Mouse (Mus musculus): ENCODE results near the gene Fam129b.
A peak's percentile ranks its signal among the peaks of the same experiment; 100 is the strongest.

Fam129b gene

GRCm38 (mm10) chr2:32859622-32860012, 16.3 kb upstream of the Fam129b start:
- DNase-seq (ENCODE audit: low read depth, low spot score): no peak

GRCm38 (mm10) chr2:32860799-32861198, 15.1 kb upstream of the Fam129b start:
- peak; percentile 85 for DNase-seq (ENCODE audit: low read depth, low spot score)

GRCm38 (mm10) chr2:32863317-32863716, 12.6 kb upstream of the Fam129b start:
- no peak for DNase-seq (ENCODE audit: low read depth, low spot score)

- DNase-seq (ENCODE audit: low read depth, low spot score): peak; percentile 74
These were observed 11.2 kb upstream of the Fam129b start for GRCm38 (mm10) chr2:32864755-32865154.

GRCm38 (mm10) chr2:32867354-32867753, 8.6 kb upstream of the Fam129b start:
- no peak for DNase-seq (ENCODE audit: low read depth, low spot score)

GRCm38 (mm10) chr2:32869721-32870274, 6.1 kb upstream of the Fam129b start:
- DNase-seq (ENCODE audit: low read depth, low spot score): no peak

GRCm38 (mm10) chr2:32870275-32871100, 5.4 kb upstream of the Fam129b start:
- peak; percentile 96 for DNase-seq (ENCODE audit: low read depth, low spot score)

- DNase-seq (ENCODE audit: low read depth, low spot score): no peak
These were observed 1.8 kb upstream of the Fam129b start for GRCm38 (mm10) chr2:32874070-32874469.

GRCm38 (mm10) chr2:32874951-32875674, 801 bp upstream of the Fam129b start:
- no peak for DNase-seq (ENCODE audit: low read depth, low spot score)

- DNase-seq (ENCODE audit: low read depth, low spot score): peak; percentile 57
These were observed 782 bp downstream of the Fam129b start for GRCm38 (mm10) chr2:32876490-32877302.

- no peak for DNase-seq (ENCODE audit: low read depth, low spot score)
These were observed 1.4 kb downstream of the Fam129b start for GRCm38 (mm10) chr2:32877303-32877702.

GRCm38 (mm10) chr2:32877761-32878393, 2.0 kb downstream of the Fam129b start:
- no peak for DNase-seq (ENCODE audit: low read depth, low spot score)

- no peak for DNase-seq (ENCODE audit: low read depth, low spot score)
These were observed 2.5 kb downstream of the Fam129b start for GRCm38 (mm10) chr2:32878396-32878795.

- no peak for DNase-seq (ENCODE audit: low read depth, low spot score)
These were observed 3.7 kb downstream of the Fam129b start for GRCm38 (mm10) chr2:32879593-32879992.

- no peak for DNase-seq (ENCODE audit: low read depth, low spot score)
These were observed 5.1 kb downstream of the Fam129b start for GRCm38 (mm10) chr2:32881054-32881453.

- no peak for DNase-seq (ENCODE audit: low read depth, low spot score)
These were observed 5.8 kb downstream of the Fam129b start for GRCm38 (mm10) chr2:32881723-32882122.

- peak; percentile 57 for DNase-seq (ENCODE audit: low read depth, low spot score)
These were observed 6.5 kb downstream of the Fam129b start for GRCm38 (mm10) chr2:32882283-32883043.

GRCm38 (mm10) chr2:32884745-32885144, 8.8 kb downstream of the Fam129b start:
- DNase-seq (ENCODE audit: low read depth, low spot score): peak; percentile 79

GRCm38 (mm10) chr2:32888029-32888428, 12.1 kb downstream of the Fam129b start:
- DNase-seq (ENCODE audit: low read depth, low spot score): no peak

- no peak for DNase-seq (ENCODE audit: low read depth, low spot score)
These were observed 12.6 kb downstream of the Fam129b start for GRCm38 (mm10) chr2:32888551-32888950.
